Mouse (Mus musculus) liver, postnatal 0 days (tissue): ENCODE measurements at regions not wholly inside any gene's neighbourhood (a gene's known extent, or its start where the extent isn't known, plus 50 kb on each side); places are given as distances from the start of the nearest gene placed in this dataset.

Source experiments
- CTCF ChIP-seq: sonication (generic); IDR thresholded peaks from 2 replicates; pipeline ENCODE4 v1.5.1; 2016; ENCODE audit warnings: antibody characterized with exemption, low read depth
- EP300 ChIP-seq: IDR thresholded peaks from 2 replicates; pipeline ENCODE4 v1.6.1; 2016; ENCODE audit warnings: antibody characterized with exemption, low read depth, mild to moderate bottlenecking

- TF ChIP-seq EP300, result no peak
- no peak for TF ChIP-seq CTCF
Measured at GRCm38 (mm10) chr8:35300881-35301521, 464.6 kb upstream of the Gm19410 start.
